Mouse (Mus musculus) MEL (cell line): Measurements from ENCODE around the gene Fhad1. TPM values are rescaled to one million over a fixed set of nuclear protein-coding genes. Genes with fewer than 3 reads are reported as not detected.

ENCODE experiments used
- DNase-seq: peaks from one replicate; pipeline ENCODE4 v3.0.0; 2011; ENCODE audit warnings: low read depth, low spot score
- H3K27ac ChIP-seq: 2 replicates; pipeline ENCODE4 v1.5.1; 2012; ENCODE audit warnings: low read depth, mild to moderate bottlenecking, control low read depth, low read length, moderate library complexity; ENCODE audit not compliant: control insufficient read depth
- H3K27me3 ChIP-seq, 2 experiments: fragments of 150-350 bp in 1 of 2; sonication (generic) in 1 of 2; 2 replicates each; pipeline ENCODE4 v1.6.1; 2012; ENCODE audit warnings: low read length in 2 of 2, mild to moderate bottlenecking in 2 of 2, improper control_type of control experiment in 1 of 2, moderate library complexity in 1 of 2; ENCODE audit not compliant: insufficient read depth in 2 of 2, control insufficient read depth in 1 of 2
- H3K36me3 ChIP-seq, 2 experiments: 2 replicates each; pipeline ENCODE4 v1.6.1; 2012 to 2014; ENCODE audit warnings: low read length in 2 of 2, improper control_type of control experiment in 1 of 2, inconsistent platforms in 1 of 2, mild to moderate bottlenecking in 1 of 2; ENCODE audit not compliant: insufficient read depth in 2 of 2, control insufficient read depth in 1 of 2
- H3K4me1 ChIP-seq, 2 experiments: fragments of 150-350 bp in 1 of 2; sonication (generic) in 1 of 2; 2 replicates each; pipeline ENCODE4 v1.6.1; 2012; ENCODE audit warnings: low read length in 2 of 2, improper control_type of control experiment in 1 of 2, mild to moderate bottlenecking in 1 of 2; ENCODE audit not compliant: insufficient read depth in 2 of 2, control insufficient read depth in 1 of 2
- H3K4me3 ChIP-seq, 2 experiments: fragments of 150-350 bp in 1 of 2; sonication (generic) in 1 of 2; 2 replicates each; pipeline ENCODE4 v1.5.1; 2012; ENCODE audit warnings: low read depth in 2 of 2, low read length in 2 of 2, mild to moderate bottlenecking in 2 of 2, moderate library complexity in 2 of 2, control low read depth in 1 of 2, improper control_type of control experiment in 1 of 2; ENCODE audit not compliant: control insufficient read depth in 1 of 2, insufficient read depth in 1 of 2
- H3K79me2 ChIP-seq: 2 replicates; pipeline ENCODE4 v1.6.1; 2012; ENCODE audit warnings: mild to moderate bottlenecking, low read length, moderate library complexity; ENCODE audit not compliant: control insufficient read depth, poor library complexity, insufficient read depth
- H3K9ac ChIP-seq: 2 replicates; pipeline ENCODE4 v1.6.1; 2012; ENCODE audit warnings: low read depth, mild to moderate bottlenecking, control low read depth, low read length, moderate library complexity; ENCODE audit not compliant: control insufficient read depth, poor library complexity, severe bottlenecking
- H3K9me3 ChIP-seq: fragments of 150-350 bp; sonication (generic); replicated peaks from 2 replicates; pipeline ENCODE4 v1.6.1; 2012; ENCODE audit warnings: mild to moderate bottlenecking, low read length, improper control_type of control experiment, moderate library complexity; ENCODE audit not compliant: insufficient read depth
- CHD1 ChIP-seq: IDR thresholded peaks from 2 replicates; pipeline ENCODE4 v1.6.1; 2012; ENCODE audit warnings: low read depth, mild to moderate bottlenecking, inconsistent platforms, low read length, improper control_type of control experiment
- CTCF ChIP-seq, 3 experiments: IDR thresholded peaks in 2 of 3; conservative IDR thresholded peaks in 1 of 3; 2 replicates each; pipeline ENCODE4 v1.5.1; 2011 to 2012; ENCODE audit warnings: low read length in 3 of 3, low read depth in 2 of 3, mild to moderate bottlenecking in 2 of 3, improper control_type of control experiment in 1 of 3, inconsistent platforms in 1 of 3, mixed read lengths in 1 of 3, moderate library complexity in 1 of 3; ENCODE audit not compliant: control insufficient read depth in 1 of 3, insufficient read depth in 1 of 3, poor library complexity in 1 of 3, severe bottlenecking in 1 of 3
- HCFC1 ChIP-seq: IDR thresholded peaks from 2 replicates; pipeline ENCODE4 v1.6.1; 2012; ENCODE audit warnings: low read depth, mild to moderate bottlenecking, inconsistent platforms, low read length, improper control_type of control experiment, moderate library complexity
- KAT2A ChIP-seq: conservative IDR thresholded peaks from 2 replicates; pipeline ENCODE4 v1.6.1; 2012; ENCODE audit warnings: low read depth, low read length, improper control_type of control experiment, inconsistent platforms
- MAX ChIP-seq: IDR thresholded peaks from 2 replicates; pipeline ENCODE4 v1.6.1; 2011; ENCODE audit warnings: low read length, improper control_type of control experiment
- MAZ ChIP-seq: IDR thresholded peaks from 2 replicates; pipeline ENCODE4 v1.6.1; 2012; ENCODE audit warnings: low read depth, mild to moderate bottlenecking, inconsistent platforms, low read length, improper control_type of control experiment
- MEF2A ChIP-seq: IDR thresholded peaks from 2 replicates; pipeline ENCODE4 v1.6.1; 2014; ENCODE audit warnings: low read depth, mild to moderate bottlenecking, inconsistent platforms, low read length, improper control_type of control experiment; ENCODE audit not compliant: poor library complexity, insufficient replicate concordance, severe bottlenecking; ENCODE audit errors: extremely low read depth
- MYB ChIP-seq: IDR thresholded peaks from 2 replicates; pipeline ENCODE4 v1.6.1; 2011; ENCODE audit warnings: mild to moderate bottlenecking, low read depth, low read length, improper control_type of control experiment
- MYC ChIP-seq: IDR thresholded peaks from 2 replicates; pipeline ENCODE4 v1.6.1; 2011; ENCODE audit warnings: low read depth, mild to moderate bottlenecking, low read length, improper control_type of control experiment, moderate library complexity
- POLR2A ChIP-seq, 2 experiments: IDR thresholded peaks; 2 replicates each; pipeline ENCODE4 v1.6.1; 2011 to 2012; ENCODE audit warnings: low read length in 2 of 2, mild to moderate bottlenecking in 2 of 2, control low read depth in 1 of 2, improper control_type of control experiment in 1 of 2, low read depth in 1 of 2, moderate library complexity in 1 of 2; ENCODE audit not compliant: control insufficient read depth in 1 of 2, insufficient read depth in 1 of 2, poor library complexity in 1 of 2
- RAD21 ChIP-seq: IDR thresholded peaks from 2 replicates; pipeline ENCODE4 v1.6.1; 2011; ENCODE audit warnings: mild to moderate bottlenecking, low read depth, low read length, improper control_type of control experiment
- SIN3A ChIP-seq: IDR thresholded peaks from 2 replicates; pipeline ENCODE4 v1.6.1; 2012; ENCODE audit warnings: low read length, improper control_type of control experiment, inconsistent platforms
- TBP ChIP-seq: IDR thresholded peaks from 2 replicates; pipeline ENCODE4 v1.8.0; 2011; ENCODE audit warnings: low read depth, low read length, improper control_type of control experiment
- UBTF ChIP-seq: IDR thresholded peaks from 2 replicates; pipeline ENCODE4 v1.6.1; 2012; ENCODE audit warnings: low read depth, mild to moderate bottlenecking, inconsistent platforms, low read length, improper control_type of control experiment, moderate library complexity, borderline replicate concordance; ENCODE audit not compliant: insufficient read depth
- USF2 ChIP-seq, 2 experiments: IDR thresholded peaks; 2 replicates each; pipeline ENCODE4 v1.6.1; 2011 to 2012; ENCODE audit warnings: improper control_type of control experiment in 2 of 2, low read length in 2 of 2, borderline replicate concordance in 1 of 2, inconsistent platforms in 1 of 2, low read depth in 1 of 2, mild to moderate bottlenecking in 1 of 2; ENCODE audit not compliant: insufficient read depth in 1 of 2
- ZKSCAN1 ChIP-seq: IDR thresholded peaks from 2 replicates; pipeline ENCODE4 v1.6.1; 2012; ENCODE audit warnings: low read depth, mild to moderate bottlenecking, inconsistent platforms, low read length, improper control_type of control experiment, moderate library complexity
- ZNF384 ChIP-seq: IDR thresholded peaks from 2 replicates; pipeline ENCODE4 v1.6.1; 2012; ENCODE audit warnings: low read depth, mild to moderate bottlenecking, inconsistent platforms, low read length, improper control_type of control experiment
- polyA plus RNA-seq, 2 experiments: library from polyadenylated mRNA; stranded (reverse) in 1 of 2; unstranded in 1 of 2; fragments of >175 nt in 1 of 2; fragments of >200 nt in 1 of 2; gene quantifications; 2 replicates each; pipeline versions ENCODE4 v1.2.1 to v1.2.4; 2012; ENCODE audit warnings: low replicate concordance in 2 of 2, low read depth in 1 of 2; ENCODE audit not compliant: insufficient read length in 2 of 2, insufficient read depth in 1 of 2, missing spikeins in 1 of 2
- total RNA-seq: library from RNA; depleted of rRNA; stranded (reverse); fragments of 300-350 nt; gene quantifications from 2 replicates; pipeline ENCODE4 v1.2.3, GENCODE M21; 2012

Gene Fhad1
- total and polyA plus RNA-seq, 3 experiments, result not detected

- Histone ChIP-seq H3K4me3 (no peak overlapping the region), H3K4me1 (no peaks in the 10 kb centered on the region), H3K27me3 (no peaks in the 10 kb centered on the region), H3K27ac (no peak overlapping the region), H3K79me2 (no peaks in the 10 kb centered on the region), H3K36me3 (no peaks in the 10 kb centered on the region), H3K9me3 (no peaks in the 10 kb centered on the region), H3K9ac (no peak overlapping the region)
- DNase-seq, result no peak
- TF ChIP-seq KAT2A, result no peak
- no peak for TF ChIP-seq USF2 (IDR thresholded peaks at IDR 0.05; ENCODE audit: borderline replicate concordance in 1 of 2, insufficient read depth in 1 of 2, low read depth in 1 of 2, low read length in 2 of 2)
- no peak for TF ChIP-seq SIN3A
- TF ChIP-seq CHD1, result no peak
- no peak for TF ChIP-seq MAX
- TF ChIP-seq TBP, result no peak
- no peak for TF ChIP-seq CTCF (IDR thresholded peaks at IDR 0.05 in 2 of 3, conservative IDR thresholded peaks at IDR 0.05 in 1 of 3; ENCODE audit: control insufficient read depth in 1 of 3, insufficient read depth in 1 of 3, low read depth in 2 of 3, low read length in 3 of 3, poor library complexity in 1 of 3, severe bottlenecking in 1 of 3)
- TF ChIP-seq ZNF384, result no peak
- TF ChIP-seq MEF2A, result no peak
- no peak for TF ChIP-seq MYB
- no peak for TF ChIP-seq HCFC1
- no peak for TF ChIP-seq MAZ
- no peak for TF ChIP-seq UBTF
Observed at GRCm38 (mm10) chr4:141948822-141949221, 66.1 kb downstream of the Fhad1 start.

DNA sequence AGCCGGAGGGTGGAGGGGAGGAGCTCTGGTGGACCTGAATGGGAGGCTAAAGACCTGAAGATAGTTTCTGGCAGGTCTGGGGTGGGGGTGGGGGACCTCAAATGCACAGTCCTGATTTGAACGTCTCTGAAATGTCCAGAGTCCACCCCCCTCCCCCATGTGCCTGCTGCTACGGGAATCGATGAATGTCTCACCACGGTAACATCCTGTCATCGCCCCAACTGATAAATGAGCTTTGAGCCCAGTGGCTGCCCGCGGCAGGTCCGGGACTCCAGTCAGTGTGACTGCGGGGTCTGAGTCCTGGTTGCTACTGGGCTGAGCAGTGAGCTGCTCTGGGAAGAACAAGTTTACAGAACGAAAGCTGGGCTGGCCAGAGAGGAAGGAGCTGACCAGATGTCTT is 72.5 kb downstream of the Fhad1 start:
- no peak overlapping the region for H3K27ac ChIP-seq
- no peak overlapping the region for H3K4me3 ChIP-seq
- H3K79me2 ChIP-seq, result no peaks in the 10 kb centered on the region
- no peaks in the 10 kb centered on the region for H3K9me3 ChIP-seq
- H3K27me3 ChIP-seq, result no peaks in the 10 kb centered on the region
- no peaks in the 10 kb centered on the region for H3K36me3 ChIP-seq
- TF ChIP-seq POLR2A (IDR thresholded peaks at IDR 0.05; ENCODE audit: control insufficient read depth in 1 of 2, insufficient read depth in 1 of 2, low read depth in 1 of 2, low read length in 2 of 2, poor library complexity in 1 of 2) (no peak), RAD21 (no peak), MYC (no peak), TBP (no peak), ZKSCAN1 (no peak)
- DNase-seq, result no peak
- H3K9ac ChIP-seq, result no peak overlapping the region
- no peaks in the 10 kb centered on the region for H3K4me1 ChIP-seq
